Mouse (Mus musculus) bone marrow macrophage, adult 2 months (primary cell): ENCODE results near the gene Gm9817. TPM values are rescaled to one million over a fixed set of nuclear protein-coding genes. Genes with fewer than 3 reads are reported as not detected.
"Not testable (repeated sequence)": the region's sequence is repeated elsewhere in the genome, so short reads cannot be mapped to it uniquely, and the experiment has no call there.

Experiments used
- H3K27ac ChIP-seq: 2 replicates; pipeline ENCODE4 v1.5.1; 2012; ENCODE audit warnings: low read depth, low read length; ENCODE audit not compliant: insufficient read depth
- H3K4me1 ChIP-seq: 2 replicates; pipeline ENCODE4 v1.6.1; 2012; ENCODE audit warnings: low read length; ENCODE audit not compliant: control insufficient read depth, insufficient read depth
- H3K4me3 ChIP-seq: 2 replicates; pipeline ENCODE4 v1.5.1; 2012; ENCODE audit warnings: mild to moderate bottlenecking, low read length, moderate library complexity; ENCODE audit not compliant: insufficient read depth
- CTCF ChIP-seq: IDR thresholded peaks from 2 replicates; pipeline ENCODE4 v1.5.1; 2012; ENCODE audit warnings: low read depth, mild to moderate bottlenecking, low read length, moderate library complexity
- POLR2A ChIP-seq: IDR thresholded peaks from 2 replicates; pipeline ENCODE4 v1.6.1; 2012; ENCODE audit warnings: mild to moderate bottlenecking, low read depth, low read length, borderline replicate concordance
- polyA plus RNA-seq: library from polyadenylated mRNA; stranded (reverse); fragments of >200 nt; gene quantifications from 2 replicates; pipeline ENCODE4 v1.2.4, GENCODE M21; 2012; ENCODE audit not compliant: missing spikeins, insufficient read depth, insufficient read length

Gm9817 gene
- 0.52 TPM in 1 of 2 replicates, not detected in the other for polyA plus RNA-seq

DNA sequence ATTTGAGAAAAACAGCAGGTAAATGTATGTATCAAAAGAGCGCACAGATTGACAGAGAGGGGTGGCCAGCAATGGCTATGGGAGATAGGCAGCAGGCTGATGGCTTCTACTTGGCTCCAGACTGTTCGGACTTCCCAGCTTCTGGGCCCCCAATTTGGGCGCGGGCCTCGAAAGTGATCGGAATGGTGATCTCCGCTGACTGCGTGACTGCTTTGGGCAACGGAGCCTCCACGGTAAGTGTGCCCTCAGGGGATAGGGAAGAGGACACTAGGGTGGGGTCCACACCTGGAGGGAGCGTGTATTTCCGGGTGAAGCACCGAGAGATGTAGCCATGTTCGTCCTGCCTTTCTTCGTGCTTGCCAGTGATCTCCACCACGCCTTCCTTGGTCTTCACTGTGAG, at the start of gene Gm9817:
Gene Gm9817, plus strand, starts transcription at position 301 of the 400 bp plus-strand sequence.
- not testable (repeated sequence) for H3K27ac ChIP-seq, H3K4me1 ChIP-seq, H3K4me3 ChIP-seq

DNA sequence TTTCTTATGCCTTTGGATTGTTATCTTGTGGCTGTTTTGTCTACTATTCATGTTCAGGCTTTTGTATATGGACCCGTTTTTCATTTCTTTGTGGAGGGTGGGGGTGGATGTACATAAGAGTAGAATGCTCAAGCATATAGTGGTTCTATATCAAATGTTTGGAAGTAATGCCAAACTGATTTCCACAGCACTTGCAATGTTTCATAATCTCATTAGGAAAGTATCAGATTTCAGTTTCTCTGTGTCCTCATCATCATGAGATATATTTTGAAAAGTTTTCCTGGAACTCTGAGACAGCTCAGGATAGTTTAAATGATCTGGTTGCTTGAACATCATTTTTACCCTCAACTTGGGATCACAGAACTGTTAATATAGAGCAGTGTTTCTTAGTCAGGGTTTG, 48.7 kb upstream of the Gm9817 start:
- peaks cover 8% of the 10 kb centered on the region for H3K4me1 ChIP-seq
- no peak overlapping the region for H3K27ac ChIP-seq
- no peak overlapping the region for H3K4me3 ChIP-seq
- TF ChIP-seq POLR2A (no peak), CTCF (no peak)

DNA sequence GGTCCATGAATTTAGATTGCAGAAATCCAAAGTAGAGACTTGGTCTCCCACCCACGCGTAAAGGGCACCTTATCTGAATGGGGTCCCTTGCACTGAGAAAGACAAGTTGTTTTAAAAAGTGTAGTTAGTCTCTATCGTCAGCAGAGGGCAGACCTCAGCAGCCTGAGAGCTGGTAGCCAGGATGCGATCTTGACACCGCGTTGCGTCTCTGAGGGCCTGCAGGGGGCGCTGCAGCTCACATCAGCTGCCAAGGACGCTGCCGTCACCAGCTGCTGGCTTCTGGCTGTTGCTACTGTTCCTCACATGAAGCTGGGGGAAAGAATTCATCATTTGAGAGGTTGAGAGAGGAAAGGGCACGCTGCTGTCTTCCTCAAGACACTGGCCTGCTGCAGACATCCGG, 47.7 kb upstream of the Gm9817 start:
- no peak overlapping the region for H3K27ac ChIP-seq
- H3K4me1 ChIP-seq = peaks cover 8% of the 10 kb centered on the region
- H3K4me3 ChIP-seq = no peak overlapping the region
- TF ChIP-seq POLR2A (no peak), CTCF (peak; percentile 99)

DNA sequence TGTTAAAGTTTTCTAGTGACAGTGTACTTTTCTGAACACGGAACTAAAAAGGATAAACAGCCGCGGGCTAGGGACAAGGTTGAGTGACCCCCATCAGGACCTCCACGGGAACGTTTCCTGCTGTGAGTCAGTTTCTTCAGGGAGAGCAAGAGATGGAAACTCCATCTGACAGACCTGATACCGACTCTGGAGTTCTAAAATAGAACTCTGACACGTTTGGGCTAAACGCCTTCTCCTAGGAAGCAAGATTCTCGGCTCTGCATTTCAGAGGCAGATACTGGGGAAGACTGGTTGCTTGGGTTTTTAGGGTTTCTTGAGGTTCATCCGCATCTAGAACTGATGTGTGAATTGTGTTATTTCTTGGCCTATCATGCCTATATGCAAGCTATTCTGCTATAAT, 47.2 kb upstream of the Gm9817 start:
- H3K27ac ChIP-seq = no peak overlapping the region
- TF ChIP-seq POLR2A (no peak), CTCF (no peak)
- H3K4me3 ChIP-seq = no peak overlapping the region
- peaks cover 8% of the 10 kb centered on the region for H3K4me1 ChIP-seq

DNA sequence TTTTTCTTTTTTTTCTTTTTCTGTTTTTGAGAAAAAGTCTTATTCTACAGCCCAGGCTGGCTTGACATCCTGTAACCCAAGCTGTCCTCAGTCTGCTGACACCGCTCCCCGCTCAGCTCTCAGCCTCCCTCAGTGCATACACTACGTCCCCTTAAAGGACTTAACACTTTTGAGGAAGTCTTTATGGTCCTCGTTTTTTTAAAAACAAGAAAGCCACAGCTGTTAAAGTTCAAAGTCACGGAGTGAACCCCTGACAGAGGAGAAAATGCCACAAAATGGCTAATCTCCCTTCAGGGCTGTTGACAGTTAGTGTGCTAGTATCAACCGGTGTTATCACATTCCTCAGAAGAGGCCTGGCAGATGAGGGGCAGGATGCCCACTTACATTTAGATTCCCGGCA, 46.7 kb upstream of the Gm9817 start:
- H3K4me1 ChIP-seq = peaks cover 8% of the 10 kb centered on the region
- H3K4me3 ChIP-seq = no peak overlapping the region
- no peak overlapping the region for H3K27ac ChIP-seq
- TF ChIP-seq POLR2A (no peak), CTCF (no peak)

DNA sequence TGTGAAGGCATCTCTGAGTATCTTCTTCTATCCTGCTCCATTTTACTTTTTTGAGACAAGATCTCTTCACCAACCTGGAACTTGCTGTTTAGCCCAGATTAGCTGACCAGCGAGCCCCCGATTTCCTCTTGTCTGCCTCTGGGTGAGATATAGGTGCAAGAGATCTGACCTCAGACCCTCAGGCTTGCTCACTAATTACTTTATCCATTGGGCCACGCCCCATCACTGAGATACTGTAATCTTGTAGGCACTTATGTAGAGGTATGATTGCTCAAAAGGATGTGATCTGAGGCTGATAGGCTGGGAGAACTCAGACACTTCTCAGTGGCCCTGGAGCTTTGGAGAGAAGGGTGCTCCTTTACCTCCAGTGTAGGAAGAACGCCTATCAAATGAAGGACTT, 46.0 kb upstream of the Gm9817 start:
- TF ChIP-seq CTCF (no peak), POLR2A (no peak)
- Histone ChIP-seq H3K4me3 (no peak overlapping the region), H3K4me1 (peaks cover 8% of the 10 kb centered on the region), H3K27ac (no peak overlapping the region)

DNA sequence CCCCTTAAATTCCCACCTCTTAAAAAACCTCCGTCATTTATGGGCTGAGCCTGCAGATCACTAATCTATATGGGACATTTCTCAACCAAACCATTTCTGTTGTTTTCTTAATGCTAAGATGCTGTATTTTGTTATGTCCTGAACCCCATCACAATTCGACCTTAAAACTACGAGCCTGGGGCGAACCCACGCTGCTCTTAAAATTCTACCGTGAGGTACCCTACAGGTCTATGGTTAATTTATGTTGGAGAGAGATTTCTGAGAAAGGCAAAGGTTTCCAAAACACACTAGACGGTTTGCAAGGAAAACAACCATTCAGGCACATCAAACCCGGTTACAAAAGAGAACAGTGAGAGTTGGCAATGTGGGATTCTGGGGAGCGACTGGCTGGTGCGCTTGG, 45.1 kb upstream of the Gm9817 start:
- Histone ChIP-seq H3K27ac (no peak overlapping the region), H3K4me1 (peaks cover 8% of the 10 kb centered on the region), H3K4me3 (no peak overlapping the region)
- TF ChIP-seq POLR2A = no peak
- TF ChIP-seq CTCF = no peak

DNA sequence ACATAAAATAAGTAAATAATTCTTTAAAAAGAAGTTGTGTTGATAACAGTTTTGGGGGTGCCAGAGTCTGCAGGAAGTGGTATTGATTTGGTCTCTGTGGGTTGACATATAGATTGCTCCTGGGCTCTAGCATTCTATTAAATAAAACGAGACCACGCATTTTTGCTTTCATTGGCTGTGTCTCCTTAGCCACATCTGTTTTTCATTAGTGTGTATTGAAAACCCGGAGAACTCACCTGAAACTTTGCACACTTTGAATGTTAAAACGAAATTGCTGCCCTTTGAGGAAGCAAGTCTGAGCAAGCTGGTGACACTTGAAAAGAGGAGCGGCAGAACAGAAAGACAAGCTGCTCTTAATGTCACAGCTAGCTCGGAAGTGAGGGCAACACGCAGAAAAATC, 43.7 kb upstream of the Gm9817 start:
- Histone ChIP-seq H3K27ac (no peak overlapping the region), H3K4me3 (no peak overlapping the region), H3K4me1 (peaks cover 8% of the 10 kb centered on the region)
- no peak for TF ChIP-seq CTCF
- no peak for TF ChIP-seq POLR2A

DNA sequence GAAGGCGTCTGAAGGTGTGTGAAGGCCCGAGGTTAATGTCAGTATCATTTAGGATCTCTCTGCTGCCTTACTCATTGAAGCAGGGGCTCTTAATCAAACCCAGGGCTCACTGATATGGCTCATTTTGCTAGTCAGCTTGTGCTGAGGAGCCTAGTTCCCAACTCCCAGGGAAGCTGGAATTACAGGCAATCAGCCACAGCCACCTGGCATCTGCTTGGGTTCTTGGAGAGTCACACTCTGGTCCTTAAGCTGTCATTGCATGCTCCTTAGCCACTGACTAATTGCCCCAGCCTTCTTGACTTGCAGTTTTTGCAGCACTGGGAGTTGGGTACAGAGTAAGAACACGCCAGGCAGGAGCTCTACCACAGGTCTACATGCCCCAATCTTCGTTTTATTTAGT, 42.1 kb upstream of the Gm9817 start:
- TF ChIP-seq CTCF (no peak), POLR2A (no peak)
- no peak overlapping the region for H3K27ac ChIP-seq
- no peak overlapping the region for H3K4me3 ChIP-seq
- H3K4me1 ChIP-seq = peaks cover 3% of the 10 kb centered on the region

DNA sequence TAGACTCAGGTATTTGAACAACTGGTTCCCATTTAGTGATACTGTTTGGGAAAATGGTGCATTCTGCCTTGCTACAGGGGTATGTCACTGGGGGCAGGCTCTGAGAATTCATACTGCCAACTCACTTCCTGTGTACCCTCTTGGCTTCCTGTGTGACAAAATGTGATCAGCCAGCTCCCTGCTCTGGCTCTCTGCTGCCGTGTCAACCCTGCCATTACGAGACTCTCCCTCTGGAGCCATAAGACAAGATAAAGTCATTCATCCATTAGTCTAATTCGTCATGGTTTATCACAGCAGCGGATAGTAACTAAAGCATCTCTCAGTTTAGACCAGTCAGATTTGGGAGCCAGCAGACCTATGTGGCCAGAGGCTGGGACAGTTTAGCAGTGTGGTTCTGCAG, 38.3 kb upstream of the Gm9817 start:
- no peak for TF ChIP-seq POLR2A
- no peak for TF ChIP-seq CTCF
- Histone ChIP-seq H3K4me1 (no peaks in the 10 kb centered on the region), H3K4me3 (no peak overlapping the region), H3K27ac (no peak overlapping the region)

DNA sequence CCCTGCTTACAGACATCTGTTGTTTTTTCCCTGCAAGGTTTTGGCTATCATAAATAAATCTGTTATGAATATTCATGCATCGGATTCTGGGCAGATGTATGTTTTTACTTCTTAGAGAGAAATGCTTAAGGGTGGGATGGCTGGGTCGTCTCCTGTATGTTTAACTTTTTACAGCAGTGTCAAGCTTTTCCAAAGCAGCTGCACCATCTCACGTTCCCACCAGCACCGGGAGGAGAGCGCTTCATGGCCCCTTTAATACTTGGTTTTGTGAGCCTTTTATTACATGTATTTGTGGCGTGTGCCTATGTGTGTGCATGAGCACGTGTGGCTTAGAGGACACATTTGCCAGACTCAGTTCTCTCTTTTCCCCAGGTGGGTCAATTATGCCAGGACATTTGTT, 37.8 kb upstream of the Gm9817 start:
- Histone ChIP-seq H3K4me3 (no peak overlapping the region), H3K27ac (no peak overlapping the region), H3K4me1 (no peaks in the 10 kb centered on the region)
- TF ChIP-seq POLR2A = no peak
- no peak for TF ChIP-seq CTCF
